Mouse (Mus musculus): ENCODE measurements around the gene Birc5. TPM values are rescaled to one million over a fixed set of nuclear protein-coding genes. Genes with fewer than 3 reads are reported as not detected.
"Not testable (repeated sequence)": the region's sequence is repeated elsewhere in the genome, so short reads cannot be mapped to it uniquely, and the experiment has no call there.

Birc5 gene
- polyA plus RNA-seq, 1 experiment: 75.4 TPM

DNA sequence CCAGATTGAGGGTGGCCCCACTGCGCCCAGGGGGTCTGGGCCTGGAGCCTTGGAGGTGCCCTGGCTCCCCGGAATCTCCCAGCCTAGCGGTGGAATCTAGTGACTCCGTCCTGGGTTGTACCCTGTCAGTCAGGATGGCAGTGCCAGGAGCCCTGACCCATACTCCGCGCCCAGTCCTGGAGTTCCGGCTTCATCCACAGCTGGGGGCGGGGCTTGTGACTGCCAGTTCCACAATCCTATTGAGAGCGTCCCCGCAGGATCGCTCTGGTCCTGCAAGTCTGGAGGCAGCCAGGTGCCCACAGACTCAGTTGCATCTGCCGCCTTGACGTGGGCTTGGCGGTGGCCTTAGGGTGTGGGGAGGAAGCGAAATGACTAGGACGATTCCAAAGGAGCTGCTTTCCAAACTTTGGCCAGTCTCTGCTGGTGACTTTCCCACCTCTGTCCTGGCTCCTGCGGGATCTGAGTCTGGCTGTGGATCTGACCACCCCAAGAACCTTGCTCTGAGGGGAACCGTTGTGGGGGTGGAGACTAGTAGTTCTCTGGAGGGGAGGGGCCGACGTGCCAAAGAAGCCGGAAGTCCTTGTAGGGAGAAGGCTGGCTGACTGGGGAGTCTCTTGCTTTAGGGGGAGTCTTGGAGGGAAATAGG is 38.5 kb upstream of the Birc5 start:
- TF ChIP-seq POLR2A (IDR thresholded peaks at IDR 0.05; ENCODE audit: control insufficient read depth, extremely low read depth, insufficient read depth, low read length, poor library complexity): peak; percentile 39; the same call in 1 of the 2 replicates
- peak; percentile 43; the same call in 1 of the 2 replicates for TF ChIP-seq CTCF (IDR thresholded peaks at IDR 0.05; ENCODE audit: borderline replicate concordance, control insufficient read depth, extremely low read depth, insufficient read depth, low read length, poor library complexity)
- peak; percentile 88 for DNase-seq
- Histone ChIP-seq H3K4me3 (ENCODE audit: control insufficient read depth, insufficient read depth, low read length) (peak overlapping the region; percentile 58), H3K27me3 (ENCODE audit: control insufficient read depth, insufficient read depth, low read length) (no peaks in the 10 kb centered on the region), H3K4me1 (replicated peaks; ENCODE audit: control insufficient read depth, insufficient read depth, low read length) (peaks cover 12% of the 10 kb centered on the region), H3K27ac (ENCODE audit: control insufficient read depth, insufficient read depth, low read length) (peak overlapping the region; percentile 6), H3K36me3 (ENCODE audit: control insufficient read depth, insufficient read depth, low read length) (no peaks in the 10 kb centered on the region; the same call in 1 of the 2 replicates)
- under 1% methylated on average over 21 of the region's 21 CpGs for WGBS

- no peak overlapping the region for H3K27ac ChIP-seq (ENCODE audit: control insufficient read depth, insufficient read depth, low read length)
- H3K36me3 ChIP-seq (ENCODE audit: control insufficient read depth, insufficient read depth, low read length): peaks cover 17% of the 10 kb centered on the region
- no peak for DNase-seq
- H3K4me3 ChIP-seq (ENCODE audit: control insufficient read depth, insufficient read depth, low read length): no peak overlapping the region
- no peaks in the 10 kb centered on the region for H3K27me3 ChIP-seq (ENCODE audit: control insufficient read depth, insufficient read depth, low read length)
- 89% methylated on average over 5 of the region's 5 CpGs for WGBS
- TF ChIP-seq POLR2A (IDR thresholded peaks at IDR 0.05; ENCODE audit: control insufficient read depth, extremely low read depth, insufficient read depth, low read length, poor library complexity) (no peak), CTCF (IDR thresholded peaks at IDR 0.05; ENCODE audit: borderline replicate concordance, control insufficient read depth, extremely low read depth, insufficient read depth, low read length, poor library complexity) (no peak)
- H3K4me1 ChIP-seq (replicated peaks; ENCODE audit: control insufficient read depth, insufficient read depth, low read length): peaks cover 12% of the 10 kb centered on the region
Observed at GRCm38 (mm10) chr11:117813867-117814266, 35.2 kb upstream of the Birc5 start.

GRCm38 (mm10) chr11:117814704-117815366 is 34.2 kb upstream of the Birc5 start:
- Histone ChIP-seq H3K4me1 (replicated peaks; ENCODE audit: control insufficient read depth, insufficient read depth, low read length) (peaks cover 7% of the 10 kb centered on the region; the same call in 1 of the 2 replicates), H3K27me3 (ENCODE audit: control insufficient read depth, insufficient read depth, low read length) (no peaks in the 10 kb centered on the region), H3K4me3 (ENCODE audit: control insufficient read depth, insufficient read depth, low read length) (no peak overlapping the region), H3K36me3 (ENCODE audit: control insufficient read depth, insufficient read depth, low read length) (peaks cover 17% of the 10 kb centered on the region), H3K27ac (ENCODE audit: control insufficient read depth, insufficient read depth, low read length) (no peak overlapping the region)
- no peak for DNase-seq
- 95% methylated on average over 6 of the region's 6 CpGs for WGBS
- no peak for TF ChIP-seq CTCF (IDR thresholded peaks at IDR 0.05; ENCODE audit: borderline replicate concordance, control insufficient read depth, extremely low read depth, insufficient read depth, low read length, poor library complexity)
- no peak for TF ChIP-seq POLR2A (IDR thresholded peaks at IDR 0.05; ENCODE audit: control insufficient read depth, extremely low read depth, insufficient read depth, low read length, poor library complexity)

- not testable (repeated sequence) for H3K4me3 ChIP-seq (ENCODE audit: control insufficient read depth, insufficient read depth, low read length); H3K4me1 ChIP-seq (replicated peaks; ENCODE audit: control insufficient read depth, insufficient read depth, low read length); H3K27me3 ChIP-seq (ENCODE audit: control insufficient read depth, insufficient read depth, low read length); H3K27ac ChIP-seq (ENCODE audit: control insufficient read depth, insufficient read depth, low read length); DNase-seq
- H3K36me3 ChIP-seq (ENCODE audit: control insufficient read depth, insufficient read depth, low read length): peaks cover 17% of the 10 kb centered on the region
- WGBS: 97% methylated on average over 9 of the region's 9 CpGs
Observed at GRCm38 (mm10) chr11:117815850-117816249, 33.2 kb upstream of the Birc5 start.

DNA sequence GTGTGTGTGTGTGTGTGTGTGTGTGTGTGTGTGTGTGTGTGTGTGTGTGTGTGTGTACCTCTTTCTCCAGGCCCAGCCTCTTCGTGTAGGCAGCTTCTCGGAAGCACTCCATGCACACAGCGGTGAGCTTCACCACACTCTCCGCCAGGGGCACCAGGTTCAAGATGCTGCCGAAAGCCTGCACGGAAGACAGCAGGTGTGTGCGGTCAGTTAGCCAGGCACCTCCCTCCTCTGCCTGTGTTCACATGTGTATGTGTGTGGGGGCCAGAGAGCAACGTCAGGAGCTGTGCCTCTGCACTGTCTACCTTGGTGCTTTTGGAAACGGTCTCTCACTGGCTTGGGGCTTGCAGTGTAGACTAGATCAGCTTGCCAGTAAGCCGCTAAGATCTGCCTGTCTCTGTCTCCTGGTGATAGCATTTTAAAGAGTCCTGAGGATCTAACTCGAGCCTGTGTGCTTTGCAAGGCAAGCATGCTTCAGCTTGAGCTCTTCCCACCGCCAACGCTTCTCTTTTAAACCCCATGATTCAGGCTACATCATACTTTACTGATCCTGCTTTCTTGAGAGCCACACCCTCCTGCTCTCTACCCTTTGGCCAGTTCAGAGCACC is 32.6 kb upstream of the Birc5 start:
- Histone ChIP-seq H3K27me3 (ENCODE audit: control insufficient read depth, insufficient read depth, low read length) (no peaks in the 10 kb centered on the region), H3K4me1 (replicated peaks; ENCODE audit: control insufficient read depth, insufficient read depth, low read length) (no peaks in the 10 kb centered on the region), H3K4me3 (ENCODE audit: control insufficient read depth, insufficient read depth, low read length) (no peak overlapping the region), H3K27ac (ENCODE audit: control insufficient read depth, insufficient read depth, low read length) (no peak overlapping the region), H3K36me3 (ENCODE audit: control insufficient read depth, insufficient read depth, low read length) (peaks cover 23% of the 10 kb centered on the region)
- no peak for DNase-seq
- 97% methylated on average over 13 of the region's 13 CpGs for WGBS
- TF ChIP-seq POLR2A (IDR thresholded peaks at IDR 0.05; ENCODE audit: control insufficient read depth, extremely low read depth, insufficient read depth, low read length, poor library complexity) (no peak), CTCF (IDR thresholded peaks at IDR 0.05; ENCODE audit: borderline replicate concordance, control insufficient read depth, extremely low read depth, insufficient read depth, low read length, poor library complexity) (no peak)

DNA sequence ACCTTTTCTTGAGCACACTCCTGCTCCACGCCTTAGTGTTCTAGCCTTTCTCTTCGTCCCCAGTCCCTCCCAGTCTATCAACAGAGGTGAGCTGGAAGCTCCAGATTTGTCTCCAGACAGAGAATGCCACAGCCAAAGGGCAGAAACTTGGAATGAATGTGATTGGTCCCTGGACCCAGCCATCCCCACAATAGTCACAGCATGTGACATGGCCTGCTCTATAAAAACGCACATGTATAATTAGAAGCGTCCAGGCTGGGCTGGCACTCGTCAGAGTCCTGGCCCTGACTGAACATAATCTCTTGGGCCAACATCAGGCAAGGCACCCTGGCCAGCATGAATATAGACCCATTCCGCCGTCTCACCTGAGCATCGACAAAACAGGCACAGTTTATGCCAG is 30.0 kb upstream of the Birc5 start:
- no peak for DNase-seq
- 94% methylated on average over 8 of the region's 8 CpGs for WGBS

More for the DNA sequence above, 30.0 kb upstream of the Birc5 start:
- Histone ChIP-seq H3K36me3 (ENCODE audit: control insufficient read depth, insufficient read depth, low read length) (peaks cover 23% of the 10 kb centered on the region), H3K27ac (ENCODE audit: control insufficient read depth, insufficient read depth, low read length) (no peak overlapping the region), H3K4me3 (ENCODE audit: control insufficient read depth, insufficient read depth, low read length) (no peak overlapping the region), H3K4me1 (replicated peaks; ENCODE audit: control insufficient read depth, insufficient read depth, low read length) (peaks cover 3% of the 10 kb centered on the region), H3K27me3 (ENCODE audit: control insufficient read depth, insufficient read depth, low read length) (no peaks in the 10 kb centered on the region)
- TF ChIP-seq CTCF (IDR thresholded peaks at IDR 0.05; ENCODE audit: borderline replicate concordance, control insufficient read depth, extremely low read depth, insufficient read depth, low read length, poor library complexity) (no peak), POLR2A (IDR thresholded peaks at IDR 0.05; ENCODE audit: control insufficient read depth, extremely low read depth, insufficient read depth, low read length, poor library complexity) (no peak)
